Mouse (Mus musculus) layer of hippocampus, adult 2 months (tissue): Measurements from ENCODE around the gene Ube2m. TPM values are rescaled to one million over a fixed set of nuclear protein-coding genes. Genes with fewer than 3 reads are reported as not detected.
"Not testable (repeated sequence)": the region's sequence is repeated elsewhere in the genome, so short reads cannot be mapped to it uniquely, and the experiment has no call there.

Source experiments
- DNase-seq, 2 experiments: peaks; one replicate each; pipeline ENCODE4 v3.0.0; 2022; ENCODE audit warnings: low spot score in 2 of 2
- H3K27ac ChIP-seq: fragments of 200-600 bp; 2 replicates; pipeline ENCODE4 v1.8.1; 2022
- H3K4me3 ChIP-seq: fragments of 200-600 bp; 2 replicates; pipeline ENCODE4 v1.8.1; 2022; ENCODE audit warnings: mild to moderate bottlenecking
- CTCF ChIP-seq: fragments of 200-600 bp; conservative IDR thresholded peaks from 2 replicates; pipeline ENCODE4 v1.8.1; 2022; ENCODE audit warnings: antibody characterized with exemption, mild to moderate bottlenecking, moderate library complexity
- long read RNA-seq, 2 experiments: library from polyadenylated mRNA; stranded (forward); transcript quantifications; one replicate each; pipeline ENCODE4 v2.0.0; 2021; ENCODE audit warnings: borderline mapping rate in 2 of 2
- total RNA-seq, 2 experiments: library from RNA; stranded (reverse); gene quantifications; 2 replicates each; pipeline ENCODE4 v1.2.3; 2021

Ube2m gene
- 100 to 1,000 TPM; 190 to 199 TPM for total RNA-seq
- long read RNA-seq, experiment 1, transcript Ube2m-201 (6 exons, 1,472 nt), result major isoform, 214 of 225 reads
- long read RNA-seq, experiment 1, partial matches to known transcripts, result 3 of 225 reads
- long read RNA-seq, experiment 1, other reads (novel, unspliced or antisense), result 8 of 225 reads
- long read RNA-seq, experiment 2, transcript Ube2m-201 (6 exons, 1,472 nt), result major isoform, 334 of 353 reads
- long read RNA-seq, experiment 2, partial matches to known transcripts, result 4 of 353 reads
- long read RNA-seq, experiment 2, other reads (novel, unspliced or antisense), result 10 of 353 reads

DNA sequence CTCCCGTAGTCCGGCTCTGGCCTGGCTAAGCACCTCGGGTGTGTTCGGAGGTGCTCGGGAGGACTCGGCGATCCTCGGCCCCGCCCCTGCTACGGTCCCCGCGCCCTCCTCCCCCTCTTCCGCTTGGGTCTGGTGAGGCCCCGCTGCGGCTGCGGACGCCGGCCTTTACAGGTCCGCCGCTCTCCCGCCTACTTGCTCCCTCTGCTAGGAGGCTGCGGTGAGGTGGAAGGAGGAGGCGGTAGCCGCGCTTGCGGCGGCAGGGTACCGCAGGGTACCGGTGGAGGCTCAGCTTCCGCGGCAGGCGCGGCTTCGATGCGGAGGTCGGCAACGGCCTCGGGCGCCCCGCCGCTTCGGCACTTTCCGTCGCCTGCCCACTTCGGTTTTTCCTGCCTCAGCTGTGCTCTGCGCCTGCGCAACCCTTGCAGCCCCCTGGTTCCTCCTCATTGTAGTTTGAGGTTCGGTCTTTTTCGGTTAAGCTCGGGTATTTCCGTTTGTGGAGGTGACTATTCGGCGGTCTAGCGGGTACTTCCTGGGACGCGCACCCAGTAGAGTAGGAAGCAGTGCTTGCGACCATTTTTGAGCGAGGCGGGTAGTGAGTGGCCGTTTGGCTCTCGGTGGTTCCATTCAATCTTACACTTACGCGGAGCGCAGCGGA is at the start of gene Ube2m:
Ube2m (minus strand) TSS at position 375 of the 655 bp plus-strand sequence.
- TF ChIP-seq CTCF, result no peak
- Histone ChIP-seq H3K27ac (peak within 1 kb of the TSS; percentile 99), H3K4me3 (peak within 1 kb of the TSS; percentile 69)
- peak; percentile 100 for DNase-seq

DNA sequence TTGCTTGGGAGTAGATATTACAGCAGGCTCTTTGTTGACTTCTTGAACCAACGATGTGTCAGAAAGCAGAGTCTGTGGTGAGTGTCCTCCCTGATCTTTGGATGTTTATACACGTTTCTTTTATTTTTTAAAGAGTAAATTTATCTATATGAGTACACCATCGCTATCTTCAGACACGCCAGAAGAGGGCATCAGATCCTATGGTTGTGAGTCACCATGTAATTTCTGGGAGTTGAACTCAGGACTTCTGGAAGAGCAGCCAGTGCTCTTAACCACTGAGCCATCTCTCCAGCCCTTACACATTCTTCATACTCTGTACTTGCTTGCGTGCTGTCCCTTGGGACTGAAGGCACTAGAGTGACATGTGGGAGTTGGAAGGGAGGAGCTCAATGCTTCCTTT is 34.2 kb upstream of the Ube2m start:
- DNase-seq, result no peak
- peak; percentile 47 for TF ChIP-seq CTCF
- Histone ChIP-seq H3K27ac (no peak overlapping the region), H3K4me3 (no peak overlapping the region)

DNA sequence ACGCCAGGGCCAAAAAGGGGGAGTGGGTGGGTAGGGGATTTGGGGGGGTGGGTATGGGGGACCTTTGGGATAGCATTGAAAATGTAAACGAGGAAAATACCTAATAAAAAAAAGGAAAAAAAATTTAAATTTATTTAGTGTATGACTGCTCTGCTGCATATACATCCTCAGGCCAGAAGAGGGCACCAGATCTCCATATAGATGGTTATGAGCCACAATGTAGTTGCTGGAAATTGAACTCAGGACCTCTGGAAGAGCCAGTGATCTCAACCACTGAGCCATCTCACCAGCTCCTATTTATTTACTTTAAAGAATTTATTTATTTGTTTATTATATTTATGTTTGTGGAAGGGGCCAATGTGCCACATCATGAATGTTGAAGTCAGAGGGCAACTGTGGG is 25.3 kb upstream of the Ube2m start:
- not testable (repeated sequence) for H3K4me3 ChIP-seq, H3K27ac ChIP-seq, DNase-seq
- peak; percentile 66 for TF ChIP-seq CTCF

DNA sequence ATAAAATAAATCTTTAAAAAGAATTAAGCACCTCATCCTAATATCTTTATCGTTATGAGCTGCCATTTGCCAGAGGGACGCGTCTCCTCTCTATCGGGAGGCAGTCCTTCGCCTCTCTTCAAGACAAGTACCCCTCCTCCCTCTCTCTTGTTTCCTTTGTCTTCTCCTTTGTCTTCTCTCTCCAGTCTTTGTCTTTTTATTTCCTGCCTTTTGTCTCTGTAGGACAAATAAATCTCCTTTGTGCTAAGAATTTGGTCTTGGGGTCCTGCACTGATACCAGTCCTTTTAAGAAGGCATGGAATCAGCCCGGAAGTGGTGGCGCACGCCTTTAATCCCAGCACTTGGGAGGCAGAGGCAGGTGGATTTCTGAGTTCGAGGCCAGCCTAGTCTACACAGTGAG is 21.5 kb upstream of the Ube2m start:
- H3K27ac ChIP-seq, result no peak overlapping the region
- TF ChIP-seq CTCF, result no peak
- DNase-seq, result no peak
- H3K4me3 ChIP-seq, result no peak overlapping the region

DNA sequence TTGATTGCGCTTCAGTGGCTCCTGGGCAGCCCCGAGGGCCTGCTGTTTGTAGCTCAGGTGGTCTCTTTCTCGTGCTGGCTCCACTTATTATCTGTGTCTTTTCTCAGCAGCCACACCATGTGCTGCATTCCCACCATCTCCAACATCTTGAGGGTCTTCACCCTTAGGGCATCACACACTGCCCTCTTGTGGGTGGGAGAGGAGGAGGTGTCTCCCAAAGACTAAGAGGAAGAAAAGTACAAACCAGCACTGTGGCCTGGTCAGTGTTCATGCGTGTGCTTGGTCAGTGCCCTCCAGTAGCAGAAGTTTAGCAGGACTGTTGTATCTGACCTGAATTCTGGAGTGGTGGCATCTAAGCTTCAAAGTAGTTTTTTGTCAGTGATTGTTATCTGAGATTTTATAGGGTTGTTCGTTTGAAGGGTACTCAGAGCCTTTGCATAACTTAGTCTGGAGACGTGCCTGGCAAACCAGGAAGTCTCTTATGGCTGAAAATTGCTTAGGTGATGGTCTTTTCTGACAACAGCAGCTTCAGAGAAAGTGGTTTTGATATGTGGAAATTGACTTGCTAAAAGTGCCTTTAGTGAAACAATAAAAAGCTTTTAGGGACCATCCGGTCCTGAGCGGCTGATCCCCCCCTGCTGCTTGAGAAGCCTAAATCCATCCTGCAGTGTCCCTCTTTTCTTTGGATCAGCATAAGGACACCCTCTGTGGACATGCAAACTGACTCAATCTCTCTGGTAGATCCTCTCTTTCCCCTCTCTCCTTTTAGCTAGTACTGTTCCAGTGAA is 19.0 kb upstream of the Ube2m start:
- TF ChIP-seq CTCF, result peak; percentile 47
- Histone ChIP-seq H3K27ac (no peak overlapping the region), H3K4me3 (no peak overlapping the region)
- DNase-seq, result no peak

DNA sequence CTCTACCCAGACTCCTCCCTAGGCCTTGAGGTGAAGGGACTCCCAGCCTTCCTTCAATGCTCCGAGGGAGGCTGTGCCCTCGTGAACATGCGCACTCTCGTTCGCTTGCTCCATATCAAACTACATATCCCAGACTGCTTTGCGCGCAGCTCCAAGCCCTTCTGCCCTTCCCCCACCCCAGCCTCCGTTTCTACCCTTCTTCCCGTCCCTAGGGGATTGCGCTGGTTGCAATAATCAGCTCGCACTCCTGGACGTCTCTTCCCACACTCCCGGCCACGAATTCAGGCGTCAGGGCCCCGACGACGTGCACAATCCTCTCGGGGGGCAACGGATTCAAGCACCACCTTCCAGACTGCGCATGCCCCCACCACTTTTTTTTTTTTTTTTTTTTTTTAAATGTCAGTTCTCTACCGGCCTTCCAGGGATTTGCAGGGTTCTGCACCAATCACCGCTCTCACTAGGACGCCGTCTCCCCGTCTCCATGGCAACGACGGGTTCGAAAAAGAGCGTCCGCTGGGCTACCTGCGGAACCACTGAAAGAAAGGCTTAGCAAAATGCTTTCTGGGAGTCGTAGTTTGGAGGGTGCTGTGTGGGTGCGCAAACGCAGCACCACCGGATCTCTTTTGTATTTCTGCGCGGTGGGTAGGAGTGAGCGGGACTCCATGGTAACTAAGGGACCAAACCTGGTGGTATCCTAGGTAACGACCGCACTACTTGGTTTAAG is 16.4 kb upstream of the Ube2m start, which contains the start of gene Mzf1:
Mzf1 (minus strand) TSS at position 478 of the 724 bp plus-strand sequence.
- DNase-seq, result peak; percentile 94 to 98
- Histone ChIP-seq H3K4me3 (peak within 1 kb of the TSS; percentile 84), H3K27ac (peak within 1 kb of the TSS; percentile 99)
- peak; percentile 31; the same call in 1 of the 2 replicates for TF ChIP-seq CTCF

DNA sequence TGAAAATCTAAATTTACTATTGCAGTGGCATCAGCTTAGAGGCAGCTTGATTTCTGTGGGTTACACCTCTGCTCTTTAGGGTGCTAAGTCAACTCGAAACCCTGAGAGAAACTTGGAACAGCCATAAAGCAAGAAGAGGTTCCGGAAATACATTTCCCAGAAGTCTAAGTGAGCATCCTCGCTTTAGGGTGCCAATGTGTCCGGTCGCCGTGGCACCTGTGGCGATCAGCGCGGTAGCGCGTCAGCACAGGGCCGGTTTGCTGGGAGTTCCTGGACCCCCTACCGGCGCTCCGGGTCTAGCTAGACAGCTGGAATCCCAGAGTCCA is 15.8 kb upstream of the Ube2m start:
- TF ChIP-seq CTCF, result no peak
- DNase-seq, result no peak
- peak overlapping the region; percentile 84 for H3K4me3 ChIP-seq
- peak overlapping the region; percentile 99 for H3K27ac ChIP-seq

DNA sequence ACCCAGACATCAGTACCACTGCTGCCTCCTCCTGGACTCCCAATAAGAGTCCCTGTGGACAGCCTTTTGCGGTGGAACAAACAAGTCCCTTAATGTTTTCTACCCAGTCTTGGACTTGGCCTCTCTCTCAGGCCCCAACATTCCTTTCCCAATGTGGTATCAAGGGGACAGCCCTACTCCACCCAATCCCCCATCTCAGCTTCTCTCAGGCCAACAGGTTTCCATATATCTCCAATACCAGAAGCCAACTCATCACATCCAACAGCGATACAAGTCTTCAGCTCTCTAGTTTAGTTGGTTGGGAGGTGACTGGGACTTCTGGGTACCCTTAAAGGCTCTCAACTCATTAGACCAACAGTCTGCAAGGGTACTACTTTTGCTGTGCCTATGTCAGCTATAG is 15.4 kb upstream of the Ube2m start:
- peak overlapping the region; percentile 99; the same call in 1 of the 2 replicates for H3K27ac ChIP-seq

DNA sequence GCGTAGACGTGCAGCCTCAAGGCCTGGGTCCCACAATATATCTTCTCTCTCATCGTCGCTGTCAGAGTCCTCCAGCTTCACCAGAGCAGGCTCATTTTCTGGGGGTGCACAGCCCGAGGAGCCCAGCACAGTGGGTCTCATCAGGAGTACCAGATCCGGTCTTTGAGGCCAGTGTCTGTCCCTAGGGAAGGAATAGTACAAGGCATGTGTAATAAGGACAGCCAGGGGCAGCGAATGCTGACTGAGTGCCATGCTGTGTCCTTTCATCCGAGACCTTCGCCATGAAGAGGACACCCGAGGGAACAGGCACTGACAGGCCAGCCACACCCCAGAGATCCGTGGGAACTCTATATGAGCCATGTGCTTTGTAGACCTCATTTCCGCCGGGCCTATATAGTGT is 14.9 kb upstream of the Ube2m start:
- DNase-seq, result peak in 1 of 2 experiments; percentile 9
- TF ChIP-seq CTCF, result no peak
- Histone ChIP-seq H3K4me3 (no peak overlapping the region), H3K27ac (no peak overlapping the region)

More for the DNA sequence above, 15.4 kb upstream of the Ube2m start:
- DNase-seq, result no peak
- peak overlapping the region; percentile 84 for H3K4me3 ChIP-seq
- TF ChIP-seq CTCF, result no peak

DNA sequence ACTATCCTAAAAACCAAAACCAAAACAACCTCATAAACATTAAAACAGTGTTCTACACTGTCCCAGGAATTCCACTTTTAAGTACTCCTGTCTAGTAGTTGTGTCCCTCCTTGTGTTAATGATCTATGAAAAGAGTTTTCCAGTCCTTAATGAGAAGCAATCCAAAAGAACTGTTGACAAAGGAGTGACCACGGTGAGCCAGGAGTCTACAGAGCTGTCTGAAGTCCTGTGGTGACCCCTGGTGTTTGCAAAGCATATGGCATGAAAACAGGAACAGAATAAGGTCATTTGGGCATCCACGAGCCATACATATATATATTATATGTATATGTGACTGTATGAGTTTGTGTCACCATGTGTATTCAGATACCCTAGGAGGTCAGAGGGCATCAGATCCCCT is 8.0 kb upstream of the Ube2m start:
- DNase-seq, result no peak
- Histone ChIP-seq H3K4me3 (no peak overlapping the region), H3K27ac (no peak overlapping the region)

DNA sequence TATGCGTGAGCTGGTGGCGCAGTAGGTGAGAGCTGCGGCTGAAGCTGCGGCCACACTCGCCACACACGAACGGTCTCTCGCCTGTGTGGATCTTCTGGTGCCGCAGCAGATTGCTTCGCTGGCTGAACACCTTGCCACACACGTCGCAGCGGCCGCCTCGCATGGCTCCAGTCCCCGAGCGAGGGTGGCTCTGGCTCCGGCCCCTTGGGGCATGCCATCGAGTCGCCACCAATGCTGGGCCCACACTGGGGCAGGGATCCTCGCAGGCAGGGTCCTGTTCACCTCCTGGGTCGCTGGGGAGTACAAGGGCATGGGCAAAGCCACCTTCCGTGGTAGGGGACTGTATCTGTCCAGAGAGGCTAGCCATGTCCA is 6.2 kb upstream of the Ube2m start:
- H3K27ac ChIP-seq, result peak overlapping the region; percentile 90
- H3K4me3 ChIP-seq, result peak overlapping the region; percentile 64
- TF ChIP-seq CTCF, result no peak
- DNase-seq, result no peak

More for the DNA sequence above, 8.0 kb upstream of the Ube2m start:
- peak; percentile 80 for TF ChIP-seq CTCF

DNA sequence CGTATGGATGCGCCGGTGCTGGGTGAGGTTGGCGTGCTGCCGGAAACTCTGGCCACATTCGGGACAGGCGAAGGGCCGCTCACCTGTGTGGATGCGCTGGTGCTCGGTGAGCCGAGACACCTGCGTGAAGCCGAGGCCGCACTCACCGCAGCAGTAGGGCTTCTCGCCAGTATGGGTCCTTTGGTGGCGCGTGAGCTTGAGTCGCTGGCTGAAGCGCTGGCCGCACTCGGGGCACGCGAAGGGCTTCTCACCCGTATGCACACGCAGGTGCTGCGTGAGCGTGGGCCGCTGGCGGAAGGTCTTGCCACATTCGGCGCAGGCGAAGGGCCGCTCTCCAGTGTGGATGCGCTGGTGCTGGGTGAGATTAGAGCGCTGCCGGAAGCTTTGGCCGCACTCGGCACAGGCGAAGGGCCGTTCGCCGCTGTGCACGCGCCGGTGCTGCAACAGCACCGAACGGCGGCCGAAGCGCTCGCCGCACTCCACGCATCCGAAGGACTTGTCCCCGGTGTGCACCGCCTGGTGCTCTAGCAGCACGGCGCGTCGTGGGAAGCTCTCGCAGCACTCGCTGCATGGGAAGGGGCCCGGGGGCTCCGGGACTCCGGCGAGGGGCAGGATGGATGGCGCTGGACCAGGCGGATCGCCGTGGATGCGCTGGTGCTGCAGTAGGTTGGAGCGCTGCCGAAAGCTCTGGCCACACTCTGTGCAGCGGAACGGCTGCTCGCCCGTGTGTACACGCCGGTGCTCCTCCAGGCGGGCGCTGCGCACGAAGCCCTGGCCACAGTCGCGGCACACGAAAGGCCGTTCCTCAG is 5.6 kb upstream of the Ube2m start:
- H3K4me3 ChIP-seq, result peak overlapping the region; percentile 64
- no peak for DNase-seq
- no peak for TF ChIP-seq CTCF
- H3K27ac ChIP-seq, result peak overlapping the region; percentile 90
